Mouse (Mus musculus) embryonic facial prominence, embryonic 14.5 days (tissue): ENCODE data around the gene Fry. TPM values are rescaled to one million over a fixed set of nuclear protein-coding genes. Genes with fewer than 3 reads are reported as not detected.

Source experiments
- ATAC-seq: fragments of 200-750 bp; cut with Nextera tagmentation; 2 replicates; pipeline ENCODE4 v1.8.0; 2017; ENCODE audit warnings: low read depth, moderate number of reproducible peaks, moderate TSS enrichment
- DNase-seq: peaks from one replicate; pipeline ENCODE4 v3.0.0-alpha.2; 2015; ENCODE audit warnings: low spot score
- H3K27ac ChIP-seq: fragments of 300-500 bp; sonication (generic); replicated peaks from 2 replicates; pipeline ENCODE4 v1.5.1; 2014; ENCODE audit warnings: low read depth, mild to moderate bottlenecking, low read length, moderate library complexity
- H3K27me3 ChIP-seq: fragments of 300-500 bp; sonication (generic); replicated peaks from 2 replicates; pipeline ENCODE4 v1.6.1; 2014; ENCODE audit warnings: low read length; ENCODE audit not compliant: control insufficient read depth, insufficient read depth
- H3K36me3 ChIP-seq: fragments of 300-500 bp; sonication (generic); 2 replicates; pipeline ENCODE4 v1.6.1; 2014; ENCODE audit warnings: low read length, mixed read lengths; ENCODE audit not compliant: control insufficient read depth, insufficient read depth
- H3K4me1 ChIP-seq: fragments of 300-500 bp; sonication (generic); 2 replicates; pipeline ENCODE4 v1.6.1; 2014; ENCODE audit warnings: antibody characterized with exemption, low read length; ENCODE audit not compliant: control insufficient read depth, insufficient read depth
- H3K4me2 ChIP-seq: fragments of 300-500 bp; sonication (generic); 2 replicates; pipeline ENCODE4 v1.6.1; 2014; ENCODE audit warnings: low read depth, mild to moderate bottlenecking, low read length, moderate library complexity, mixed read lengths
- H3K4me3 ChIP-seq: fragments of 300-500 bp; sonication (generic); 2 replicates; pipeline ENCODE4 v1.5.1; 2014; ENCODE audit warnings: low read depth, mild to moderate bottlenecking, low read length
- H3K9ac ChIP-seq: fragments of 300-500 bp; sonication (generic); 2 replicates; pipeline ENCODE4 v1.6.1; 2014; ENCODE audit warnings: low read depth, mild to moderate bottlenecking, low read length, moderate library complexity, mixed read lengths
- H3K9me3 ChIP-seq: fragments of 300-500 bp; sonication (generic); 2 replicates; pipeline ENCODE4 v1.6.1; 2016; ENCODE audit warnings: low read length; ENCODE audit not compliant: control insufficient read depth
- WGBS: fragments of 180-500 bp; shearing (Covaris S2); extraction: QIAGEN DNeasy Blood & Tissue Kit; methylation state at CpG from one replicate; pipeline ENCODE4 v1.1.7; 2014; 5-methylcytosine and 5-hydroxymethylcytosine counted together
- polyA plus RNA-seq: library from polyadenylated mRNA; unstranded; fragments of >200 nt; fragmentation: Nextera tagmentation; extraction: Ambion mirVana; gene quantifications from 2 replicates; pipeline ENCODE4 v1.2.1, GENCODE M21; 2014

The Fry gene
- polyA plus RNA-seq, 1 experiment from 2014 or later = 15.1 TPM

- no peaks in the 10 kb centered on the region for H3K9me3 ChIP-seq
- H3K27me3 ChIP-seq = no peaks in the 10 kb centered on the region
- no peak overlapping the region for H3K4me3 ChIP-seq
- no peak for ATAC-seq
- WGBS = 74% methylated on average over 8 of the region's 8 CpGs
- H3K27ac ChIP-seq = no peak overlapping the region
- H3K9ac ChIP-seq = no peak overlapping the region
- DNase-seq = no peak
- no peaks in the 10 kb centered on the region for H3K4me1 ChIP-seq
- H3K36me3 ChIP-seq = peaks cover under 1% of the 10 kb centered on the region; the same call in 1 of the 2 replicates
- no peak overlapping the region for H3K4me2 ChIP-seq
These were observed 256.5 kb downstream of the Fry start for GRCm38 (mm10) chr5:150374778-150375559.

- no peaks in the 10 kb centered on the region for H3K9me3 ChIP-seq
- no peak overlapping the region for H3K27ac ChIP-seq
- no peak overlapping the region for H3K4me2 ChIP-seq
- no peak overlapping the region for H3K9ac ChIP-seq
- H3K4me3 ChIP-seq = no peak overlapping the region
- peaks cover 8% of the 10 kb centered on the region; the same call in 1 of the 2 replicates for H3K36me3 ChIP-seq
- DNase-seq (no peak), ATAC-seq (no peak)
- H3K27me3 ChIP-seq = no peaks in the 10 kb centered on the region
- H3K4me1 ChIP-seq = no peaks in the 10 kb centered on the region
- 81% methylated on average over 18 of the region's 18 CpGs for WGBS
These were observed 260.1 kb downstream of the Fry start for GRCm38 (mm10) chr5:150378586-150378985.

- Histone ChIP-seq H3K36me3 (peaks cover 8% of the 10 kb centered on the region; the same call in 1 of the 2 replicates), H3K27me3 (no peaks in the 10 kb centered on the region), H3K4me3 (no peak overlapping the region), H3K9ac (no peak overlapping the region), H3K4me2 (no peak overlapping the region), H3K4me1 (peaks cover 5% of the 10 kb centered on the region; the same call in 1 of the 2 replicates), H3K27ac (no peak overlapping the region), H3K9me3 (no peaks in the 10 kb centered on the region)
- no peak for ATAC-seq
- DNase-seq = no peak
- WGBS = 89% methylated on average over 10 of the region's 10 CpGs
These were observed 262.3 kb downstream of the Fry start for GRCm38 (mm10) chr5:150380767-150381166.

- Histone ChIP-seq H3K27me3 (no peaks in the 10 kb centered on the region), H3K4me1 (peaks cover 5% of the 10 kb centered on the region; the same call in 1 of the 2 replicates), H3K4me2 (no peak overlapping the region), H3K9me3 (no peaks in the 10 kb centered on the region), H3K27ac (no peak overlapping the region), H3K36me3 (peaks cover 8% of the 10 kb centered on the region; the same call in 1 of the 2 replicates), H3K4me3 (no peak overlapping the region), H3K9ac (no peak overlapping the region)
- DNase-seq = no peak
- 47% methylated on average over 5 of the region's 5 CpGs for WGBS
- no peak for ATAC-seq
These were observed 264.0 kb downstream of the Fry start for GRCm38 (mm10) chr5:150382411-150382810.

GRCm38 (mm10) chr5:150384272-150385215 lies 266.1 kb downstream of the Fry start:
- H3K27ac ChIP-seq = no peak overlapping the region
- DNase-seq = peak; percentile 46
- 52% methylated on average over 17 of the region's 17 CpGs for WGBS
- H3K4me2 ChIP-seq = no peak overlapping the region; the same call in 1 of the 2 replicates
- no peak for ATAC-seq
- no peaks in the 10 kb centered on the region for H3K9me3 ChIP-seq
- no peak overlapping the region for H3K4me3 ChIP-seq
- H3K27me3 ChIP-seq = no peaks in the 10 kb centered on the region
- no peak overlapping the region for H3K9ac ChIP-seq
- H3K4me1 ChIP-seq = peaks cover 5% of the 10 kb centered on the region; the same call in 1 of the 2 replicates
- peaks cover 8% of the 10 kb centered on the region; the same call in 1 of the 2 replicates for H3K36me3 ChIP-seq

- no peaks in the 10 kb centered on the region for H3K27me3 ChIP-seq
- WGBS = 66% methylated on average over 7 of the region's 7 CpGs
- peaks cover 5% of the 10 kb centered on the region; the same call in 1 of the 2 replicates for H3K4me1 ChIP-seq
- DNase-seq (no peak), ATAC-seq (no peak)
- no peak overlapping the region for H3K4me3 ChIP-seq
- no peak overlapping the region for H3K27ac ChIP-seq
- H3K36me3 ChIP-seq = peaks cover 5% of the 10 kb centered on the region; the same call in 1 of the 2 replicates
- H3K4me2 ChIP-seq = no peak overlapping the region
- no peak overlapping the region for H3K9ac ChIP-seq
- H3K9me3 ChIP-seq = no peaks in the 10 kb centered on the region
These were observed 266.8 kb downstream of the Fry start for GRCm38 (mm10) chr5:150385224-150385623.

- ATAC-seq (no peak), DNase-seq (no peak)
- Histone ChIP-seq H3K27me3 (no peaks in the 10 kb centered on the region), H3K27ac (no peak overlapping the region), H3K4me1 (peaks cover 5% of the 10 kb centered on the region; the same call in 1 of the 2 replicates), H3K4me2 (no peak overlapping the region), H3K4me3 (no peak overlapping the region), H3K9me3 (peaks cover 1% of the 10 kb centered on the region; the same call in 1 of the 2 replicates), H3K9ac (no peak overlapping the region), H3K36me3 (peaks cover 6% of the 10 kb centered on the region; the same call in 1 of the 2 replicates)
- 82% methylated on average over 12 of the region's 12 CpGs for WGBS
These were observed 270.2 kb downstream of the Fry start for GRCm38 (mm10) chr5:150388623-150389022.

- H3K4me2 ChIP-seq = no peak overlapping the region
- 82% methylated on average over 10 of the region's 10 CpGs for WGBS
- H3K9me3 ChIP-seq = peaks cover 12% of the 10 kb centered on the region
- ATAC-seq = no peak
- H3K27me3 ChIP-seq = no peaks in the 10 kb centered on the region
- peaks cover 18% of the 10 kb centered on the region for H3K36me3 ChIP-seq
- H3K4me1 ChIP-seq = peaks cover 2% of the 10 kb centered on the region; the same call in 1 of the 2 replicates
- H3K27ac ChIP-seq = no peak overlapping the region
- H3K9ac ChIP-seq = no peak overlapping the region
- DNase-seq = no peak
- H3K4me3 ChIP-seq = no peak overlapping the region
These were observed 271.3 kb downstream of the Fry start for GRCm38 (mm10) chr5:150389589-150390377.
